Mouse (Mus musculus) lung, embryonic 14.5 days (tissue): Measurements from ENCODE around the gene Zbtb18. TPM values are rescaled to one million over a fixed set of nuclear protein-coding genes. Genes with fewer than 3 reads are reported as not detected.
A peak's percentile ranks its signal among the peaks of the same experiment; 100 is the strongest.

Experiments used
- ATAC-seq: fragments of 200-750 bp; cut with Nextera tagmentation; 2 replicates; pipeline ENCODE4 v1.8.0; 2017; ENCODE audit warnings: mild to moderate bottlenecking, moderate TSS enrichment, moderate library complexity; ENCODE audit not compliant: insufficient read depth
- DNase-seq: peaks from one replicate; pipeline ENCODE4 v3.0.0-alpha.2; 2015
- H3K27ac ChIP-seq: fragments of 300-500 bp; sonication (generic); 2 replicates; pipeline ENCODE4 v1.5.1; 2014; ENCODE audit warnings: low read depth, mild to moderate bottlenecking, moderate library complexity
- H3K27me3 ChIP-seq: fragments of 300-500 bp; sonication (generic); 2 replicates; pipeline ENCODE4 v1.6.1; 2014; ENCODE audit warnings: low read length, control low read depth; ENCODE audit not compliant: insufficient read depth
- H3K36me3 ChIP-seq: fragments of 300-500 bp; sonication (generic); 2 replicates; pipeline ENCODE4 v1.6.1; 2014; ENCODE audit warnings: control low read depth; ENCODE audit not compliant: insufficient read depth
- H3K4me1 ChIP-seq: fragments of 300-500 bp; sonication (generic); 2 replicates; pipeline ENCODE4 v1.6.1; 2014; ENCODE audit warnings: antibody characterized with exemption, control low read depth; ENCODE audit not compliant: insufficient read depth
- H3K4me2 ChIP-seq: fragments of 300-500 bp; sonication (generic); 2 replicates; pipeline ENCODE4 v1.6.1; 2014; ENCODE audit warnings: mild to moderate bottlenecking
- H3K4me3 ChIP-seq: fragments of 300-500 bp; sonication (generic); 2 replicates; pipeline ENCODE4 v1.5.1; 2014; ENCODE audit warnings: low read depth, low read length
- H3K9ac ChIP-seq: fragments of 300-500 bp; sonication (generic); 2 replicates; pipeline ENCODE4 v1.6.1; 2014
- H3K9me3 ChIP-seq: fragments of 300-500 bp; sonication (generic); 2 replicates; pipeline ENCODE4 v1.6.1; 2016; ENCODE audit warnings: low read depth, low read length, control low read depth
- CTCF ChIP-seq: IDR thresholded peaks from 2 replicates; pipeline ENCODE4 v1.5.1; 2016; ENCODE audit warnings: antibody characterized with exemption, low read depth
- WGBS: fragments of 180-500 bp; shearing (Covaris S2); extraction: QIAGEN DNeasy Blood & Tissue Kit; methylation state at CpG from one replicate; pipeline ENCODE4 v1.1.7; 2014; 5-methylcytosine and 5-hydroxymethylcytosine counted together
- polyA plus RNA-seq: library from polyadenylated mRNA; unstranded; fragments of >200 nt; fragmentation: Nextera tagmentation; extraction: Ambion mirVana; gene quantifications from 2 replicates; pipeline ENCODE4 v1.2.1, GENCODE M21; 2014

Gene Zbtb18
- polyA plus RNA-seq, 1 experiment from 2014 or later, result 2.1 TPM

DNA sequence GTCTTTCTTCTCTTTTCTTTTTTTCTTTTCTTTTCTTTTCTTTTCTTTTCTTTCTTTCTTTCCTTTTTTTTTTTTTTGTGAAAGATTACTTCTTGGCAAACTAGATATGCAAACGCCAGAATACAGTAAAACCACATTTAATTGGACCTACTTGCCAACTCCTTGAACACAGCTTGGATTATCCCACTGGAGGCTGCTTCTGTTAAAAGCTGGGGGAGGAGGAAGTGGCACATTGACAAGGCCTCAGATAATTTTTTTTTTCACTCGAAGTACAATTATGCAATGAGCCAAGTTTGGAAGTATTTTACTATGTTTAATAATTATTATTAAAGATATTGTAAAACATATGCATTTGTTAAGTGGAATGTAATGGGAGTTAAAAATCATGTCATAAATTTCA is 17.4 kb downstream of the Zbtb18 start:
- H3K4me3 ChIP-seq, result no peak overlapping the region
- H3K4me2 ChIP-seq, result no peak overlapping the region
- no peak overlapping the region for H3K27ac ChIP-seq
- 36% methylated on average over 2 of the region's 2 CpGs for WGBS
- H3K9ac ChIP-seq, result no peak overlapping the region
- H3K27me3 ChIP-seq, result no peaks in the 10 kb centered on the region
- no peak for TF ChIP-seq CTCF
- H3K9me3 ChIP-seq, result no peaks in the 10 kb centered on the region
- no peaks in the 10 kb centered on the region for H3K36me3 ChIP-seq
- ATAC-seq (no peak), DNase-seq (no peak)
- H3K4me1 ChIP-seq, result no peaks in the 10 kb centered on the region

DNA sequence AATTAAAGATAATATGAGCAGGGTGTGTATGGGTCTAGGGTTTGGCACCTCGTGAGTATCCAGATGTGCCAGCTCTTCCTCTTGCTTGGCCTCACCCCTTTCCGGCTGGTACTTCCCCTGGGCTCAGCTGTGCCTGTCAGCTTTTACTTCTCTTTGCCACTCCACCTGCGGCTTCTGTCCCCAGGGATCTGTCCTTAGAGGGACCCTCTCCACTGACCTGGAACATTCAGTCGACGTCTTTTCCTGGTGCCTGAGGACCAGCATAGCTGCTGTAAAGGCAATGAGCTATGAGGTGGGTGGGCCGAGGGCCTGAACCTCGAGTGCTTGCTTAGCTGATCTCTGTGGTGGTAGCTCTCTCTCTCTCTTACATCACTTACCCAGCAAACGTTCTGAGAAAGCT is 25.0 kb downstream of the Zbtb18 start:
- Histone ChIP-seq H3K9ac (no peak overlapping the region), H3K27me3 (no peaks in the 10 kb centered on the region), H3K4me1 (0 out of 2 replicates have a peak, but pooled peaks cover 2% of the 10 kb centered on the region), H3K4me2 (no peak overlapping the region), H3K4me3 (no peak overlapping the region), H3K27ac (no peak overlapping the region), H3K36me3 (no peaks in the 10 kb centered on the region), H3K9me3 (no peaks in the 10 kb centered on the region)
- ATAC-seq, result no peak
- no peak for DNase-seq
- WGBS, result 53% methylated on average over 8 of the region's 8 CpGs
- no peak for TF ChIP-seq CTCF

DNA sequence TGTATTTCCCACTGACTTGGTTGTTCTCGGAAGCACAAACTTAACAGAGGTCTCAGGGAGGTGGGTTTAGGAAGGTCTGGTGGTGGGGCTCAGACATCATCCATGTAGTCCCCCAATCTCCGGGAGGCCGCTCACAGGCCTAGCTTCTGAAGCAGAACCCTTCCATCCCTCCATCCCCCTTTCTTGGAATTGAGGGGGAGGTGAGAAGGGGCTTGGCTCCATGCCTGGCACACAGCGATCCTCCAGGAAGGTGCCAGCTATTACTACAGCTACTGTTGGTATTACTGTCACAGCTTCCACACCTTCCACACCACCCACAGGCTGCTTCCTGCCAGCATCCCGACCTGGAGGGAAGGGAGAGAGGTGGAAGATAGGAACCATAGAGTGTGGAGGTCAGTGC is 26.3 kb downstream of the Zbtb18 start:
- no peak overlapping the region for H3K4me3 ChIP-seq
- no peak overlapping the region for H3K27ac ChIP-seq
- no peaks in the 10 kb centered on the region for H3K9me3 ChIP-seq
- no peak overlapping the region for H3K4me2 ChIP-seq
- no peaks in the 10 kb centered on the region for H3K27me3 ChIP-seq
- 0 out of 2 replicates have a peak, but pooled peaks cover 2% of the 10 kb centered on the region for H3K4me1 ChIP-seq
- 79% methylated on average over 5 of the region's 5 CpGs for WGBS
- no peak overlapping the region for H3K9ac ChIP-seq
- TF ChIP-seq CTCF, result no peak
- H3K36me3 ChIP-seq, result no peaks in the 10 kb centered on the region
- DNase-seq (no peak), ATAC-seq (no peak)

DNA sequence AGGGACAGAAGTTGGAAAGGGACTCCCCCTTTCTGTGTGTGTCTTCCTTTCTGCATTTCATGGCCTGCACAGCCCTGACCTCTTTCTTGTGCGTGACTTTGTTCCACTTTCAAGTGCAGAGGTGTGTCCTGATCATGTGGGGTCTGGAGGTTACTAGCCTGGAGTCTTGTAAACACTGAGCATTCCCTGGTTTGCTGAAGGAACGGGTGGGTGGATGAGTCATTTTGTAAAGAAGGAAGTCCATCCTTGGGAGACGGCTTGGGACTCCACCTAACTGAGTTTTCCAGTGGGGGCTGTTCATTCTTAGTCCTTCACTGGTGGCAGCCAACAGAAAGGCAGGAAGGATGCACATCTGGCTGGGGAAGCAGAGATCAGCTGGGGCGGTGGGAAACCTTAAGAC is 27.9 kb downstream of the Zbtb18 start:
- H3K4me1 ChIP-seq, result 0 out of 2 replicates have a peak, but pooled peaks cover 2% of the 10 kb centered on the region
- ATAC-seq, result peak; percentile 47; the same call in 1 of the 2 replicates

DNA sequence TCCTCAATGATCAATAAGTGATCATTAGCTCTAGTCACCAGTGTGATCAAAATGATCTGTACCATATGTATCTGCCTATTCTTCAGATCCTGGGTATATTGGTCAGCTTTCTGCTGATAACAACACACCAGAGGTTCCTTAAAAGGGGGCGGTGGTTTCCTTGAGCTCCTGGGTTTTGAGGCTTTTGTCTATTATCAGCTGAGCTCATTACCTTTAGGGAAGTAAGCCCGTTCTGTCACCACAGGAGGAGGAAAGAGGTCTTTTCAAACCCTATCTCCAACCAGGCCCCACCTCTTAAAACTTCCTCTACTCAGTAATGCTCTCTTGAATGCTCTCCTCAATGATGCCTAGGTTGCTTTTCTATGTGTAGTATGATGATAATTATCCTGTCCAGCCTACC is 28.8 kb downstream of the Zbtb18 start:
- Histone ChIP-seq H3K4me3 (no peak overlapping the region), H3K9ac (no peak overlapping the region), H3K9me3 (no peaks in the 10 kb centered on the region), H3K27me3 (no peaks in the 10 kb centered on the region), H3K4me2 (no peak overlapping the region), H3K36me3 (no peaks in the 10 kb centered on the region), H3K4me1 (0 out of 2 replicates have a peak, but pooled peaks cover 2% of the 10 kb centered on the region), H3K27ac (no peak overlapping the region)
- ATAC-seq, result no peak
- no peak for TF ChIP-seq CTCF
- WGBS, result 74% methylated on average over 2 of the region's 2 CpGs
- DNase-seq, result no peak

More for the DNA sequence above, 27.9 kb downstream of the Zbtb18 start:
- WGBS, result 35% methylated on average over 4 of the region's 4 CpGs
- no peak for TF ChIP-seq CTCF
- H3K4me2 ChIP-seq, result no peak overlapping the region
- H3K27me3 ChIP-seq, result no peaks in the 10 kb centered on the region
- no peaks in the 10 kb centered on the region for H3K9me3 ChIP-seq
- H3K9ac ChIP-seq, result no peak overlapping the region
- H3K27ac ChIP-seq, result no peak overlapping the region
- H3K36me3 ChIP-seq, result no peaks in the 10 kb centered on the region
- H3K4me3 ChIP-seq, result no peak overlapping the region
- no peak for DNase-seq

DNA sequence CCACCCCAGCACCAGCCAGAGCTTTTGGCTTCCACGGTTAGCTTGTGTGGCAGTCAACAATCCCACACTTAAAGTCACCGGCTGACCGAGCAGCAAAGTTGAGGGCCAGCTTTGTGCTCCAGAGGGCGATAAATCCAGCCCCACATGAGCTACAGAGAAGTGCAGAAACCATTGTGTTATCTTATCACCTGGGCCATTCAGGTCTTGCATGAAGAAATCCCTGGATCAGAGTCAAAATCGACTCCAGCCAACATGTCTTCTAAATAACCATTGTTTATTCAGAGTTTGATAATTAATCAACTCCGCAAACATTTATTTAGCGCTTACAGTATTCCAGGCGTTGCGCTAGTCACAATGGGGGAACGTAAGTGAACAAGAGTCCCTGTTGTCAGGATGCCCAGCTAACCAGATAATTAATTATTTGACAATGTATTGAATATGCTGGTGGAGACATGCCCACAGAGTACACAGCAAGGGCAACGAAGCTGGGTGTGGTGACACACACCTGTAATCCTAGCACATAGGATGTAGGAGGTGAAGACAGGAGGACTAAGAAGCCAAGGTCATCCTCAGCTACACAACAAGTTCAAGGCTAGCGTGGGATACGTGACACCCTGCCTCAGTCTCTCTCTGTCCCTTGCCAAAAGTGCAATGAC is 33.5 kb downstream of the Zbtb18 start:
- no peak for TF ChIP-seq CTCF
- Histone ChIP-seq H3K9me3 (no peaks in the 10 kb centered on the region), H3K27ac (no peak overlapping the region), H3K4me1 (no peaks in the 10 kb centered on the region), H3K27me3 (no peaks in the 10 kb centered on the region), H3K9ac (no peak overlapping the region), H3K4me3 (no peak overlapping the region), H3K36me3 (no peaks in the 10 kb centered on the region), H3K4me2 (no peak overlapping the region)
- ATAC-seq (no peak), DNase-seq (no peak)
- 68% methylated on average over 13 of the region's 13 CpGs for WGBS

DNA sequence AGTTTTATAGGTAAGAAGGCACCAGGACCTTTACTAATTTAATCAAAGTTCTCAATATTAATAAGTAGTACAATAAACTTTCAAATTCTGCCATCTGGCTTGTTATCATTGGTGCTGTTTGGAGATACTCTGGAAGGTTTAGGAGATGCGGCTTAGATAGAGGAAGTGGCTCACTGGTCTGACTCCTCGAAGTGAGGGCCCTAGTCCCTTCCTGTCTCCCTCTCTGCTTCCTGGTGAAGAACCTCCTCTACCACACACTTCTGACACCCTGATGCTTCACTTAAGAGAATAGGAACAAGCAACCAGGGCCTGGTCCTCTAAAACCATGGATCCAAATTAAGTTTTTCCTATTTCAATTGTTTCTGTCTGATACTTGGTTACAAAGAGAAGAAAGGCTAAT is 36.4 kb downstream of the Zbtb18 start:
- DNase-seq, result no peak
- H3K27ac ChIP-seq, result peak overlapping the region; percentile 76
- H3K27me3 ChIP-seq, result no peaks in the 10 kb centered on the region
- no peaks in the 10 kb centered on the region for H3K9me3 ChIP-seq
- ATAC-seq, result no peak
- H3K4me2 ChIP-seq, result no peak overlapping the region
- TF ChIP-seq CTCF, result no peak
- no peaks in the 10 kb centered on the region for H3K4me1 ChIP-seq
- H3K36me3 ChIP-seq, result no peaks in the 10 kb centered on the region
- H3K4me3 ChIP-seq, result no peak overlapping the region
- WGBS, result 54% methylated on average over 2 of the region's 2 CpGs
- no peak overlapping the region for H3K9ac ChIP-seq
